Mouse (Mus musculus): Measurements from ENCODE around the gene Trabd2b. TPM values are rescaled to one million over a fixed set of nuclear protein-coding genes. Genes with fewer than 3 reads are reported as not detected.

The Trabd2b gene
- polyA plus RNA-seq, 1 experiment: 4.8 TPM

- no peak overlapping the region for H3K4me3 ChIP-seq (replicated peaks; ENCODE audit: insufficient read depth, low read depth, low read length)
- no peaks in the 10 kb centered on the region for H3K27me3 ChIP-seq (ENCODE audit: control insufficient read depth, insufficient read depth, low read length)
- 81% methylated on average over 5 of the region's 5 CpGs for WGBS
- TF ChIP-seq CTCF (IDR thresholded peaks at IDR 0.05; ENCODE audit: borderline replicate concordance, insufficient read depth, low read depth, low read length): no peak
- no peak for DNase-seq
- no peak overlapping the region for H3K27ac ChIP-seq (ENCODE audit: insufficient read depth, low read length)
- no peaks in the 10 kb centered on the region for H3K4me1 ChIP-seq (ENCODE audit: control insufficient read depth, insufficient read depth, low read length)
These were observed 79.5 kb downstream of the Trabd2b start for GRCm38 (mm10) chr4:114485996-114486395.

DNA sequence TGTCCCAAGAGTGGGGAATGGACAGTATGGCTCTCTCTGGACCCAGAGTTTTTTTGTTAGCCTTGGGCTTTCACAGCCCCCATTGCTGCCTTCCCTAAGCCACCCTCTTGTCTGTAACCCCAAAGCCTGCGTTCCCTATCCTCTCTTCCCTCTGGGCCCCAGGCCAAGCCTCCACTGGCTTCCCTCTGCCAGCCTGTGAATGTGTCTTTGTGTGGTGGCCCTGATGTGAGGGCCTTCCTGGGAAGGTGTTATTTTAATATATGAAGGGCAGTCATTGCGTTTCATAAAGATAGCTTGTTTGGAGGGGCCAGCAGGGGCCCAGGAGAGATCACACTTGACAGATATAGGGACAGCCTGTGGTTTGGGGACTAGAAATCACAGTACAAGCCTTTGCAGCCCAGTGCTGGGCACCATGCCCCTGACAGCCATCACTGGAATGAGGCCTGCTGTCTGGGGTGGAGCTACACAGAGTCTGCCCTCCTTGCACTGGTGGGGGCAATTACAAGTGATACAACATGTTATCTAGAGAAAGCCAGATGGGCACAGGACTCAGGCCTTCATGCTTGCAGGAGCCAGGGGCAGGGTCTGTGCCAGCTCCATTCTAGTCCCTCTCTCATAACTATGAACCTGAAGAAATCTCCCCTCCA is 80.5 kb downstream of the Trabd2b start:
- Histone ChIP-seq H3K4me3 (replicated peaks; ENCODE audit: insufficient read depth, low read depth, low read length) (no peak overlapping the region), H3K4me1 (ENCODE audit: control insufficient read depth, insufficient read depth, low read length) (no peaks in the 10 kb centered on the region), H3K27me3 (ENCODE audit: control insufficient read depth, insufficient read depth, low read length) (no peaks in the 10 kb centered on the region), H3K27ac (ENCODE audit: insufficient read depth, low read length) (no peak overlapping the region)
- no peak for DNase-seq
- no peak for TF ChIP-seq CTCF (IDR thresholded peaks at IDR 0.05; ENCODE audit: borderline replicate concordance, insufficient read depth, low read depth, low read length)
- TF ChIP-seq POLR2A (IDR thresholded peaks at IDR 0.05; ENCODE audit: borderline replicate concordance, insufficient read depth, low read length): no peak
- WGBS: 17% methylated on average over 2 of the region's 2 CpGs

- no peaks in the 10 kb centered on the region for H3K4me1 ChIP-seq (ENCODE audit: control insufficient read depth, insufficient read depth, low read length)
- 40% methylated on average over 3 of the region's 3 CpGs for WGBS
- TF ChIP-seq POLR2A (IDR thresholded peaks at IDR 0.05; ENCODE audit: borderline replicate concordance, insufficient read depth, low read length) (no peak), CTCF (IDR thresholded peaks at IDR 0.05; ENCODE audit: borderline replicate concordance, insufficient read depth, low read depth, low read length) (no peak)
- no peak for DNase-seq
- H3K27me3 ChIP-seq (ENCODE audit: control insufficient read depth, insufficient read depth, low read length): no peaks in the 10 kb centered on the region
- H3K27ac ChIP-seq (ENCODE audit: insufficient read depth, low read length): no peak overlapping the region
- H3K4me3 ChIP-seq (replicated peaks; ENCODE audit: insufficient read depth, low read depth, low read length): no peak overlapping the region
These were observed 81.2 kb downstream of the Trabd2b start for GRCm38 (mm10) chr4:114487701-114488100.

GRCm38 (mm10) chr4:114492157-114492556 is 85.6 kb downstream of the Trabd2b start:
- no peak overlapping the region for H3K27ac ChIP-seq (ENCODE audit: insufficient read depth, low read length)
- DNase-seq: no peak
- WGBS: 58% methylated on average over 4 of the region's 4 CpGs

DNA sequence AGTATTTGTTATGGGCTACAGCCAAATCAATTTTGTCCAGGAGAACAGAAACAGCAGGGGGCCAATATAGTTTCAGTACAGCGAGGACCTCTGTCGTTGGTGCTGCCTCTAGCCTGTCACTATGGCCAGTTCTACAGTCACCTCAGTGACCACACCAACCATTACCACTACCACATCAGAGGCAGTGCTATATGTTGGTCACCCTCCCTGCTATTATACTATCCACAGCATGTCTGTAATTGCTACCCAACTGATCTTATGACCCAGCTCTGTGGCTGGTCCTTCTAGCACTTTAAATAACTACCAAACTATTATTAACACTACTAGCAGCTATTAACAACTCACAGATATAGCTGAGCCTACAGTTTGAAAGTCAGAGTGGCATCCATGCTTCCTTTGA is 87.5 kb downstream of the Trabd2b start:
- 18% methylated on average over 2 of the region's 2 CpGs for WGBS
- TF ChIP-seq POLR2A (IDR thresholded peaks at IDR 0.05; ENCODE audit: borderline replicate concordance, insufficient read depth, low read length) (no peak), CTCF (IDR thresholded peaks at IDR 0.05; ENCODE audit: borderline replicate concordance, insufficient read depth, low read depth, low read length) (no peak)

More at GRCm38 (mm10) chr4:114492157-114492556, 85.6 kb downstream of the Trabd2b start:
- Histone ChIP-seq H3K27me3 (ENCODE audit: control insufficient read depth, insufficient read depth, low read length) (no peaks in the 10 kb centered on the region), H3K4me3 (replicated peaks; ENCODE audit: insufficient read depth, low read depth, low read length) (no peak overlapping the region), H3K4me1 (ENCODE audit: control insufficient read depth, insufficient read depth, low read length) (no peaks in the 10 kb centered on the region)
- no peak for TF ChIP-seq CTCF (IDR thresholded peaks at IDR 0.05; ENCODE audit: borderline replicate concordance, insufficient read depth, low read depth, low read length)
- no peak for TF ChIP-seq POLR2A (IDR thresholded peaks at IDR 0.05; ENCODE audit: borderline replicate concordance, insufficient read depth, low read length)

DNA sequence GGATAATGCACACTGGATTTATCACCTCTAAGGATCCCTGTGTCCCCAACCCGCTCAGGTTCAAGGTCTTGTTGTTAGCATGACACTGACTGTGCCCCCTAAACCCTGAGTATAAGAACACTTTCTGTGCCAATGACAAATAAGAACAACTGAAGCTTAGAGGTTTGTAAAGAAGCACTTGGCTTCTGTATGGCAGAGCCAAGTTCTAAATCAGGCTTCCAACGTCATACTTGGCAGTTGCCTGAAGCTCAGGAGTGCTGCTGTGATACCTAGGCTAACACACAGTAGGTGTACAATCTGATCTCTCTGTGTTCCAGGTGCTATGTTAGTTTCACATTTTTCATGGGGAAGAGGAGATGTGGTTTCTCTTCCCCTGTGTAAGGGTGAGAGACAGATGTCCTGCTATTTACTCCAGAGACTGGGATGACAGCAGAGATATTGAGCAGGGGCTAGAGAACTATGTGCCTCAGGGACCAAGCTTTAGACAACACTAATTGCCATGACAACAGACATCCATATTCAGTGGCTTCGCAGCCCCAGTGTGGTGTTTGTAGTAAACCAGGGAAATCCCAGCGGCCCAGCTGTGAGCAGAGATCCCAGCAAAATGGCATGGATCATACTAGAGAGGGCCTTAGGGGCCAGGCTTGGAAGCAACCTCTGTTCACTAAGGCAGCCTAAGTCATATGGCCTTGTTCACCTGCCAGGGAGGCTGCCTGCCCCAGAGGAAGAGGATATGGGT is 89.3 kb downstream of the Trabd2b start:
- TF ChIP-seq CTCF (IDR thresholded peaks at IDR 0.05; ENCODE audit: borderline replicate concordance, insufficient read depth, low read depth, low read length) (no peak), POLR2A (IDR thresholded peaks at IDR 0.05; ENCODE audit: borderline replicate concordance, insufficient read depth, low read length) (no peak)
- Histone ChIP-seq H3K4me1 (ENCODE audit: control insufficient read depth, insufficient read depth, low read length) (no peaks in the 10 kb centered on the region), H3K27me3 (ENCODE audit: control insufficient read depth, insufficient read depth, low read length) (no peaks in the 10 kb centered on the region), H3K4me3 (replicated peaks; ENCODE audit: insufficient read depth, low read depth, low read length) (no peak overlapping the region), H3K27ac (ENCODE audit: insufficient read depth, low read length) (no peak overlapping the region)
- no peak for DNase-seq
- 39% methylated on average over 4 of the region's 4 CpGs for WGBS

More for the DNA sequence above, 87.5 kb downstream of the Trabd2b start:
- H3K4me3 ChIP-seq (replicated peaks; ENCODE audit: insufficient read depth, low read depth, low read length): no peak overlapping the region
- H3K27ac ChIP-seq (ENCODE audit: insufficient read depth, low read length): no peak overlapping the region
- no peaks in the 10 kb centered on the region for H3K4me1 ChIP-seq (ENCODE audit: control insufficient read depth, insufficient read depth, low read length)
- no peaks in the 10 kb centered on the region for H3K27me3 ChIP-seq (ENCODE audit: control insufficient read depth, insufficient read depth, low read length)
- DNase-seq: no peak

DNA sequence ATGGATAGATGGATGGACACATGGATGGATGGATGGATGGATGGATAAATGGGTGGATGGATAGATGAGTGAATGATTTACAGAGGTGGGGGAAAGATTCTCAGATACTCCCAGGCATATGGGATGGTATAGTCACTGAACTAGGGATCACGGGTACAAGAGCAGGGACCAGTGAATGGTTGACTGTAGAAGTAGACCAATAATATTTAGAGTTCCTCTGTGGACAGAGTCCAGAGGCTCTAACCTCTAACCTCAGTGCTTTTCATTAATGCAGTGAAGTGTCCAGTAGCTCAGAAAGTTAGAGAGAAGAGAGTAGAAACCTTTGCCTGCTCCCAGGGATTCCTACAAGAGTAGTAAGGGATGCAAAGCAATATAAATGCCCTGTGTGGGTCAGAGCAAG is 93.1 kb downstream of the Trabd2b start:
- no peak overlapping the region for H3K27ac ChIP-seq (ENCODE audit: insufficient read depth, low read length)
- DNase-seq: no peak
- H3K4me1 ChIP-seq (ENCODE audit: control insufficient read depth, insufficient read depth, low read length): peaks cover 5% of the 10 kb centered on the region
- no peaks in the 10 kb centered on the region for H3K27me3 ChIP-seq (ENCODE audit: control insufficient read depth, insufficient read depth, low read length)
- H3K4me3 ChIP-seq (replicated peaks; ENCODE audit: insufficient read depth, low read depth, low read length): no peak overlapping the region
- 97% methylated on average over 1 of the region's 1 CpGs for WGBS
- no peak for TF ChIP-seq POLR2A (IDR thresholded peaks at IDR 0.05; ENCODE audit: borderline replicate concordance, insufficient read depth, low read length)
- no peak for TF ChIP-seq CTCF (IDR thresholded peaks at IDR 0.05; ENCODE audit: borderline replicate concordance, insufficient read depth, low read depth, low read length)

DNA sequence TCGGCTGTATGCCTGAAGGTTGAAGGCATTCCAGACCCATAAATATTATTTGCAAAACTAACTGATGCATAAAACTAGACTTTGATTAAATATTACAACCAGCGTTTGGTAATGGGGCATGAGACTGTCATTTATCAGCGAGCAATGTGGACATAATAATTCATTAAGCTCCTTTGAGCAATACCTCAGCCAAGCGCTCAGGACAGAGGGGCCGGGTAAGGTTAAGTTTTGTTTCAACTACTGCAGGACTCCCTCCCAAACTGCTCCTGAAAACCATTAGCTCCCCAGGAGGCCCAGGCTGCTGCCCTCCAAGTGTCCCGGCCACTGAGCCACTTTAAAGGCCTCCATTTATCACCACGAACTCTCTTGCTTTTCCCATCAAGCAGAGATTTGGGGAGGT is 93.8 kb downstream of the Trabd2b start:
- DNase-seq: no peak
- no peak overlapping the region for H3K27ac ChIP-seq (ENCODE audit: insufficient read depth, low read length)
- peaks cover 8% of the 10 kb centered on the region for H3K4me1 ChIP-seq (ENCODE audit: control insufficient read depth, insufficient read depth, low read length)
- H3K4me3 ChIP-seq (replicated peaks; ENCODE audit: insufficient read depth, low read depth, low read length): no peak overlapping the region
- WGBS: 79% methylated on average over 7 of the region's 7 CpGs
- H3K27me3 ChIP-seq (ENCODE audit: control insufficient read depth, insufficient read depth, low read length): no peaks in the 10 kb centered on the region
- TF ChIP-seq POLR2A (IDR thresholded peaks at IDR 0.05; ENCODE audit: borderline replicate concordance, insufficient read depth, low read length): no peak
- no peak for TF ChIP-seq CTCF (IDR thresholded peaks at IDR 0.05; ENCODE audit: borderline replicate concordance, insufficient read depth, low read depth, low read length)
